Mouse (Mus musculus): ENCODE results near the gene Prx. TPM values are rescaled to one million over a fixed set of nuclear protein-coding genes. Genes with fewer than 3 reads are reported as not detected.
A peak's percentile ranks its signal among the peaks of the same experiment; 100 is the strongest.

Prx gene
- 1.1 and 1.2 TPM in 2 replicates for polyA plus RNA-seq (2012; rRNA removed)

- DNase-seq (ENCODE audit: low read depth, low spot score), result no peak
- 57% methylated on average over 3 of the region's 3 CpGs for WGBS
These were observed at the start of gene Prx for GRCm38 (mm10) chr7:27499036-27499435. TSS of gene Prx (plus strand) at chr7:27499324.

GRCm38 (mm10) chr7:27451359-27451758, 47.8 kb upstream of the Prx start:
- DNase-seq (ENCODE audit: low read depth, low spot score), result no peak
- WGBS, result 81% methylated on average over 2 of the region's 2 CpGs

- WGBS, result 52% methylated on average over 13 of the region's 13 CpGs
- DNase-seq (ENCODE audit: low read depth, low spot score), result no peak
These were observed 46.8 kb upstream of the Prx start for GRCm38 (mm10) chr7:27452206-27452770.

GRCm38 (mm10) chr7:27454461-27455121, 44.5 kb upstream of the Prx start:
- DNase-seq (ENCODE audit: low read depth, low spot score), result no peak

GRCm38 (mm10) chr7:27455273-27455672, 43.9 kb upstream of the Prx start:
- no peak for DNase-seq (ENCODE audit: low read depth, low spot score)
- WGBS, result 96% methylated on average over 3 of the region's 3 CpGs

More at GRCm38 (mm10) chr7:27454461-27455121, 44.5 kb upstream of the Prx start:
- WGBS, result 72% methylated on average over 10 of the region's 10 CpGs

GRCm38 (mm10) chr7:27458614-27459013, 40.5 kb upstream of the Prx start:
- no peak for DNase-seq (ENCODE audit: low read depth, low spot score)
- WGBS, result 84% methylated on average over 4 of the region's 4 CpGs

GRCm38 (mm10) chr7:27459640-27460039, 39.5 kb upstream of the Prx start:
- WGBS, result 92% methylated on average over 5 of the region's 5 CpGs
- DNase-seq (ENCODE audit: low read depth, low spot score), result no peak

- DNase-seq (ENCODE audit: low read depth, low spot score), result no peak
- 79% methylated on average over 6 of the region's 6 CpGs for WGBS
These were observed 38.6 kb upstream of the Prx start for GRCm38 (mm10) chr7:27460477-27460876.

- WGBS, result 49% methylated on average over 4 of the region's 4 CpGs
- DNase-seq (ENCODE audit: low read depth, low spot score), result no peak
These were observed 31.5 kb upstream of the Prx start for GRCm38 (mm10) chr7:27467648-27468047.

- 90% methylated on average over 11 of the region's 11 CpGs for WGBS
These were observed 27.6 kb upstream of the Prx start for GRCm38 (mm10) chr7:27471390-27472120.

GRCm38 (mm10) chr7:27472596-27472995, 26.5 kb upstream of the Prx start:
- 7% methylated on average over 7 of the region's 7 CpGs for WGBS
- no peak for DNase-seq (ENCODE audit: low read depth, low spot score)

More at GRCm38 (mm10) chr7:27471390-27472120, 27.6 kb upstream of the Prx start:
- DNase-seq (ENCODE audit: low read depth, low spot score), result no peak

- 1% methylated on average over 36 of the region's 36 CpGs for WGBS
- no peak for DNase-seq (ENCODE audit: low read depth, low spot score)
These were observed 25.8 kb upstream of the Prx start, which contains the start of gene Sertad3 for GRCm38 (mm10) chr7:27473156-27473834. TSS of gene Sertad3 (plus strand) at chr7:27473768.

- no peak for DNase-seq (ENCODE audit: low read depth, low spot score)
- WGBS, result under 1% methylated on average over 34 of the region's 34 CpGs
These were observed 25.2 kb upstream of the Prx start for GRCm38 (mm10) chr7:27473835-27474489.

- peak; percentile 99 for DNase-seq (ENCODE audit: low read depth, low spot score)
- WGBS, result under 1% methylated on average over 23 of the region's 23 CpGs
These were observed 24.6 kb upstream of the Prx start for GRCm38 (mm10) chr7:27474490-27474954.

- 74% methylated on average over 2 of the region's 2 CpGs for WGBS
- DNase-seq (ENCODE audit: low read depth, low spot score), result no peak
These were observed 23.5 kb upstream of the Prx start for GRCm38 (mm10) chr7:27475596-27475995.

- WGBS, result 69% methylated on average over 14 of the region's 14 CpGs
- no peak for DNase-seq (ENCODE audit: low read depth, low spot score)
These were observed 23.0 kb upstream of the Prx start for GRCm38 (mm10) chr7:27476098-27476635.

GRCm38 (mm10) chr7:27478561-27478960, 20.6 kb upstream of the Prx start:
- WGBS, result 51% methylated on average over 7 of the region's 7 CpGs
- no peak for DNase-seq (ENCODE audit: low read depth, low spot score)

GRCm38 (mm10) chr7:27479750-27480149, 19.4 kb upstream of the Prx start:
- 27% methylated on average over 1 of the region's 1 CpGs for WGBS

GRCm38 (mm10) chr7:27480506-27480905, 18.6 kb upstream of the Prx start:
- no peak for DNase-seq (ENCODE audit: low read depth, low spot score)
- 26% methylated on average over 3 of the region's 3 CpGs for WGBS

More at GRCm38 (mm10) chr7:27479750-27480149, 19.4 kb upstream of the Prx start:
- DNase-seq (ENCODE audit: low read depth, low spot score), result no peak

Measured in large intestine, adult 2 months (tissue).